Mouse (Mus musculus) liver, embryonic 16.5 days (tissue): ENCODE data around the gene Lrrc8d. TPM values are rescaled to one million over a fixed set of nuclear protein-coding genes. Genes with fewer than 3 reads are reported as not detected.

ENCODE experiments used
- ATAC-seq: fragments of 200-750 bp; cut with Nextera tagmentation; 2 replicates; pipeline ENCODE4 v1.8.0; 2017; ENCODE audit warnings: low read depth, mild to moderate bottlenecking, moderate number of reproducible peaks, moderate library complexity
- H3K27ac ChIP-seq: fragments of 300-500 bp; sonication (generic); 2 replicates; pipeline ENCODE4 v1.5.1; 2014; ENCODE audit warnings: mild to moderate bottlenecking, low read length
- H3K27me3 ChIP-seq: fragments of 300-500 bp; sonication (generic); 2 replicates; pipeline ENCODE4 v1.6.1; 2014; ENCODE audit warnings: low read depth, low read length, mixed read lengths; ENCODE audit not compliant: control insufficient read depth, insufficient read depth
- H3K36me3 ChIP-seq: fragments of 300-500 bp; sonication (generic); 2 replicates; pipeline ENCODE4 v1.6.1; 2014; ENCODE audit warnings: mild to moderate bottlenecking; ENCODE audit not compliant: control insufficient read depth, insufficient read depth
- H3K4me1 ChIP-seq: fragments of 300-500 bp; sonication (generic); 2 replicates; pipeline ENCODE4 v1.6.1; 2014; ENCODE audit warnings: low read depth, low read length, mixed read lengths; ENCODE audit not compliant: control insufficient read depth
- H3K4me2 ChIP-seq: fragments of 300-500 bp; sonication (generic); 2 replicates; pipeline ENCODE4 v1.6.1; 2014; ENCODE audit warnings: low read depth, low read length, mixed read lengths
- H3K4me3 ChIP-seq: fragments of 300-500 bp; sonication (generic); 2 replicates; pipeline ENCODE4 v1.5.1; 2014; ENCODE audit warnings: low read depth, mild to moderate bottlenecking, low read length
- H3K9ac ChIP-seq: fragments of 300-500 bp; sonication (generic); 2 replicates; pipeline ENCODE4 v1.6.1; 2014; ENCODE audit warnings: low read depth, low read length
- H3K9me3 ChIP-seq: fragments of 300-500 bp; sonication (generic); replicated peaks from 2 replicates; pipeline ENCODE4 v1.6.1; 2016; ENCODE audit warnings: low read length; ENCODE audit not compliant: control insufficient read depth
- WGBS: fragments of 180-500 bp; shearing (Covaris S2); extraction: QIAGEN DNeasy Blood & Tissue Kit; methylation state at CpG from one replicate; pipeline ENCODE4 v1.1.7; 2014; ENCODE audit not compliant: insufficient replicate concordance; 5-methylcytosine and 5-hydroxymethylcytosine counted together
- polyA plus RNA-seq: library from polyadenylated mRNA; unstranded; fragments of >200 nt; fragmentation: Nextera tagmentation; extraction: Ambion mirVana; gene quantifications from 2 replicates; pipeline ENCODE4 v1.2.1, GENCODE M21; 2015

The Lrrc8d gene
- polyA plus RNA-seq, 1 experiment from 2014 or later: 8.0 TPM

DNA sequence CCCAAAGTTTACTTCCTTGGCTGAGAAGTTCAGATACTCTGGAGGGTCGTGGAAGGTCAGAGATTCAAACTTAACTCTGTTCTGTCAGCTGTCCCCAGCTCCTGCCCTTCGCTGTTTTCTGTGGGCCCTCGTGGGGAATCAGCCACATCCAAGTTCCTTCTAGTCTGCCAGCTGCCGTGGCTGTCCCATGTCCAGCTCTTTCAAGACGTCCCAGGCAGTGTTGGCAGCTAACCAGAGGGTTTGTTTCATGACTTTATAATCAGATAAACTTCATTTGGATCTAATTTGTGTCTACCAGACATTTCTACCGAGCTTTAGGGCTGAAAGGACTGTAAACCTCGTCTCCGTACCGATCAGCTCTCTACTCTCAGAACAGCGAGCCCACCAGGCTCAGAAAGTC, 87.8 kb downstream of the Lrrc8d start:
- Histone ChIP-seq H3K4me2 (no peak overlapping the region), H3K4me1 (peaks cover 5% of the 10 kb centered on the region), H3K9me3 (no peaks in the 10 kb centered on the region), H3K4me3 (no peak overlapping the region), H3K9ac (no peak overlapping the region), H3K27ac (no peak overlapping the region), H3K27me3 (no peaks in the 10 kb centered on the region), H3K36me3 (no peaks in the 10 kb centered on the region)
- ATAC-seq: no peak
- 62% methylated on average over 10 of the region's 10 CpGs for WGBS

DNA sequence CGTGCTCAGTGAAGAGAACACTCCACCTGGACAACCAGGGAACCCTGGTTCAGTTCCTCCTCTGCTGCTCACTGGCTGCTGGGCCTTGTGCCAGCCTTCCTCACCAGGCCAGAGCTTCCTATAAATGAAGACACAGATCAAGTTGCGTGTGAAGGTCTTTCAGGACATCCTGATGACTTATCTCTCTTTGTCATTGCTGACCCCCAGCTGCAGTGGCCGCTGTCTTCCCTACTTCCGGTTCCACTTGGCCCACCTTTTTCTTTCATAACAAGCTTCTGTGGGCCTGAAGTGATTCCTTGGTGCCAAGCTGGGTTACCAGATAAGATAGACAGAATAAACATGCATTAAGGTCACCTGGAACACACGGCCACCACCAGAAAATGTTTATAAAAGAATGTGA, 90.0 kb downstream of the Lrrc8d start:
- Histone ChIP-seq H3K4me3 (no peak overlapping the region), H3K4me1 (peaks cover 9% of the 10 kb centered on the region), H3K36me3 (no peaks in the 10 kb centered on the region), H3K9me3 (no peaks in the 10 kb centered on the region), H3K4me2 (no peak overlapping the region), H3K27me3 (no peaks in the 10 kb centered on the region), H3K27ac (no peak overlapping the region), H3K9ac (no peak overlapping the region)
- no peak for ATAC-seq
- WGBS: 31% methylated on average over 5 of the region's 5 CpGs

GRCm38 (mm10) chr5:105792331-105792801, 92.6 kb downstream of the Lrrc8d start:
- 45% methylated on average over 8 of the region's 8 CpGs for WGBS
- peak overlapping the region; percentile 31 for H3K4me3 ChIP-seq
- H3K4me1 ChIP-seq: peaks cover 9% of the 10 kb centered on the region
- 0 out of 2 replicates have a peak overlapping the region, but pooled peaks have one; percentile 42 for H3K9ac ChIP-seq
- ATAC-seq: peak; percentile 79
- H3K9me3 ChIP-seq: no peaks in the 10 kb centered on the region
- H3K4me2 ChIP-seq: peak overlapping the region; percentile 28
- H3K27ac ChIP-seq: peak overlapping the region; percentile 81
- no peaks in the 10 kb centered on the region for H3K27me3 ChIP-seq
- H3K36me3 ChIP-seq: no peaks in the 10 kb centered on the region

DNA sequence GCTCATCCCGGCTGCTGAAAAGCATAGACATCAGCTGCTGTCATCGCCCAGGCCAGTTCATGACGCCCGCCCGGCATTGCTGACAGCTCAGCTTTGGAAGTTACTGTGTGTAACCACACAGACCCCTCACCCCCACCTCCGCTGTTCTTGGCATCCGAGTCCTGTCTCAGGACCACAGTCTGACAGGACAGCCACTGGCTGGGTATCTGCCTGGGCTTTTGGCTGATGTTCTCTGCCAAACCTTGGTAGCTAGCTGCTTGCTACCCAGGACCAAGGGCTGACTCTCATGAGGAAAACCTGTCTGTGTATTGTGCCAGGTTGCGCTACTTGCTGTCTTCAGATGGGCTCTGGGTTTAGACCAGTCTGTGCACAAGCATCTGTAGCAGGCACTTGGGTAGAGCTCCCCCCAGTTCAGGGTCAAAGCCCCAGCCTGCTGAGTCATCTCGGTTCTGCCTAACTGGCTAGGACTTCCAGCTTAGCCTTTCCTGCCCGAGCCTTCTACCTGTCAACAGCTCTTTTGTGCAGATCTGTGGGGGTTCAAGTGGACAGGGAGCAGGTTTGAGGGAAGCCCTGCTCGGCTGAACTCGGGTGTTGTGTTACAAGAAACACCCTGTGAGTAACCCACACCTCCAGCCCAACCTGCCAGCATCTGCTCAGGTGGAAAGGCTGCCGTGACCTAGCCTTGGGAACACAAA, 93.2 kb downstream of the Lrrc8d start:
- Histone ChIP-seq H3K4me3 (peak overlapping the region; percentile 31), H3K9me3 (no peaks in the 10 kb centered on the region), H3K27me3 (no peaks in the 10 kb centered on the region), H3K9ac (0 out of 2 replicates have a peak overlapping the region, but pooled peaks have one; percentile 42), H3K27ac (peak overlapping the region; percentile 81), H3K4me2 (peak overlapping the region; percentile 28), H3K36me3 (no peaks in the 10 kb centered on the region), H3K4me1 (peaks cover 9% of the 10 kb centered on the region)
- WGBS: 47% methylated on average over 13 of the region's 13 CpGs
- ATAC-seq: peak; percentile 35; the same call in 1 of the 2 replicates

DNA sequence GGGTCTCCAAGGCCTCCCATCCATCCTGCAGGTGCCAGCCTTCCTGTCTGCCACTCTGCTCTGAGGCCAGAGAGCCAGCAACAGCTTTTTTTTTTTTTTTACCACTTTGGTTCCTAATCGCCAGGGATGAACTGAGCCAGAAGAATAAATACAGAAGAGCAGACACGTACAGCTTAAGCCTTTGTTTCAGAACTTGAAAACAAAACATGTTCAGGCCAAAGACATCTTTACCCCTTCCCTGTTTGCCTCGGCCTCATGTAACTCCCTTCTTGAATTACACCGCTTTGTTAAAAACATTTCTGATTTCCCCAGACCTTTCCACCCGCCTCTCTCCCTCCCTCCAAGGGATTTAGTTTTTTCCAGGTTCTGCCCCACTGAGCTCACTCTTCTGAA, 93.8 kb downstream of the Lrrc8d start:
- no peak overlapping the region for H3K4me3 ChIP-seq
- no peaks in the 10 kb centered on the region for H3K27me3 ChIP-seq
- H3K4me2 ChIP-seq: no peak overlapping the region
- H3K27ac ChIP-seq: peak overlapping the region; percentile 81
- 70% methylated on average over 5 of the region's 5 CpGs for WGBS
- no peak overlapping the region for H3K9ac ChIP-seq
- H3K9me3 ChIP-seq: no peaks in the 10 kb centered on the region
- H3K4me1 ChIP-seq: peaks cover 9% of the 10 kb centered on the region
- ATAC-seq: no peak
- no peaks in the 10 kb centered on the region for H3K36me3 ChIP-seq

GRCm38 (mm10) chr5:105798421-105798820, 98.7 kb downstream of the Lrrc8d start:
- Histone ChIP-seq H3K27ac (no peak overlapping the region), H3K36me3 (no peaks in the 10 kb centered on the region), H3K4me2 (no peak overlapping the region), H3K4me3 (no peak overlapping the region), H3K27me3 (no peaks in the 10 kb centered on the region), H3K9me3 (no peaks in the 10 kb centered on the region), H3K9ac (no peak overlapping the region), H3K4me1 (peaks cover 6% of the 10 kb centered on the region; the same call in 1 of the 2 replicates)
- 52% methylated on average over 4 of the region's 4 CpGs for WGBS
- ATAC-seq: no peak

GRCm38 (mm10) chr5:105799850-105800635, 100.3 kb downstream of the Lrrc8d start:
- H3K4me2 ChIP-seq: 0 out of 2 replicates have a peak overlapping the region, but pooled peaks have one; percentile 20
- WGBS: 38% methylated on average over 13 of the region's 13 CpGs
- no peaks in the 10 kb centered on the region for H3K36me3 ChIP-seq
- H3K27ac ChIP-seq: peak overlapping the region; percentile 73
- H3K4me1 ChIP-seq: peaks cover 6% of the 10 kb centered on the region; the same call in 1 of the 2 replicates
- H3K4me3 ChIP-seq: no peak overlapping the region
- H3K9me3 ChIP-seq: no peaks in the 10 kb centered on the region
- no peaks in the 10 kb centered on the region for H3K27me3 ChIP-seq
- ATAC-seq: peak; percentile 42; the same call in 1 of the 2 replicates
- H3K9ac ChIP-seq: no peak overlapping the region

DNA sequence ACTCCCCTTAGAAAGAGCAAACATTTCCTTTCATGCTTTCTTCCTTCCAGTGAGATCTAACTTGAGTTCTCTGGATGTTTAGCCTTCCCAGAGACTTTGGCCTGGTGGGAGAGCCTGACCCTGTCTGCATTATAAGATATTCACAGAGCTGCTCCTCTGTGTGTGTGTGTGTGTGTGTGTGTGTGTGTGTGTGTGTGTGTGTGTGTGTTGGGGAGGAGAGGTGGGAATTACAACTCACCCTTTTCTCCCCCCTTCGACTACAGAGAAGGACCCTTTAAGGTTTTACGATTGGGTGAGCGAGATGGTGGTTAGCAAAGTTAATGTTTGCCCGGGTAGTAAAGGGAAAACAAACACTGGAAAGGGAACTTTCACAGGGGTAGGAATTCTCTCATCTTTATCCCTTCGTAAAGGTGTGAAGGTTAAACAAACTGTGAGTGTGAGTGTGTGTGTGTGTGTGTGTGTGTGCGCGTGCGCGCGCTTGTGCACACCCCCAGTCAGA, 101.3 kb downstream of the Lrrc8d start:
- H3K4me1 ChIP-seq: peaks cover 6% of the 10 kb centered on the region; the same call in 1 of the 2 replicates
- ATAC-seq: peak; percentile 67
- H3K4me2 ChIP-seq: peak overlapping the region; percentile 20; the same call in 1 of the 2 replicates
- no peaks in the 10 kb centered on the region for H3K9me3 ChIP-seq
- no peak overlapping the region for H3K4me3 ChIP-seq
- H3K27me3 ChIP-seq: no peaks in the 10 kb centered on the region
- H3K27ac ChIP-seq: peak overlapping the region; percentile 73
- H3K36me3 ChIP-seq: no peaks in the 10 kb centered on the region
- no peak overlapping the region for H3K9ac ChIP-seq
- WGBS: 81% methylated on average over 10 of the region's 10 CpGs
